Mouse (Mus musculus): ENCODE results near the gene Hnrnpa2b1. TPM values are rescaled to one million over a fixed set of nuclear protein-coding genes. Genes with fewer than 3 reads are reported as not detected.

Hnrnpa2b1 gene
- polyA plus RNA-seq, 1 experiment = 20.9 TPM

GRCm38 (mm10) chr6:51483861-51484260 is 14.2 kb upstream of the Hnrnpa2b1 start:
- TF ChIP-seq POLR2A (IDR thresholded peaks at IDR 0.05; ENCODE audit: low read depth, low read length) = no peak
- TF ChIP-seq CTCF (IDR thresholded peaks at IDR 0.05; ENCODE audit: extremely low read depth, insufficient read length, insufficient replicate concordance, low read depth, low read length) = no peak
- Histone ChIP-seq H3K4me3 (ENCODE audit: low read depth, low read length) (no peak overlapping the region), H3K27me3 (ENCODE audit: control insufficient read depth, insufficient read depth, low read length) (no peaks in the 10 kb centered on the region), H3K4me1 (ENCODE audit: control insufficient read depth, insufficient read depth, insufficient read length, low read length) (no peaks in the 10 kb centered on the region), H3K36me3 (ENCODE audit: control insufficient read depth, insufficient read depth, low read length) (peaks cover 25% of the 10 kb centered on the region), H3K27ac (ENCODE audit: insufficient read depth, low read depth, low read length) (no peak overlapping the region)
- 91% methylated on average over 3 of the region's 3 CpGs for WGBS

GRCm38 (mm10) chr6:51481548-51481947 is 11.9 kb upstream of the Hnrnpa2b1 start:
- Histone ChIP-seq H3K4me3 (ENCODE audit: low read depth, low read length) (no peak overlapping the region), H3K4me1 (ENCODE audit: control insufficient read depth, insufficient read depth, insufficient read length, low read length) (no peaks in the 10 kb centered on the region), H3K27ac (ENCODE audit: insufficient read depth, low read depth, low read length) (no peak overlapping the region), H3K36me3 (ENCODE audit: control insufficient read depth, insufficient read depth, low read length) (peaks cover 32% of the 10 kb centered on the region), H3K27me3 (ENCODE audit: control insufficient read depth, insufficient read depth, low read length) (no peaks in the 10 kb centered on the region)
- TF ChIP-seq CTCF (IDR thresholded peaks at IDR 0.05; ENCODE audit: extremely low read depth, insufficient read length, insufficient replicate concordance, low read depth, low read length) (no peak), POLR2A (IDR thresholded peaks at IDR 0.05; ENCODE audit: low read depth, low read length) (no peak)
- 88% methylated on average over 8 of the region's 8 CpGs for WGBS

- H3K27me3 ChIP-seq (ENCODE audit: control insufficient read depth, insufficient read depth, low read length) = no peaks in the 10 kb centered on the region
- H3K36me3 ChIP-seq (ENCODE audit: control insufficient read depth, insufficient read depth, low read length) = peaks cover 43% of the 10 kb centered on the region
- TF ChIP-seq CTCF (IDR thresholded peaks at IDR 0.05; ENCODE audit: extremely low read depth, insufficient read length, insufficient replicate concordance, low read depth, low read length) (no peak), POLR2A (IDR thresholded peaks at IDR 0.05; ENCODE audit: low read depth, low read length) (no peak)
- H3K4me1 ChIP-seq (ENCODE audit: control insufficient read depth, insufficient read depth, insufficient read length, low read length) = no peaks in the 10 kb centered on the region
- no peak overlapping the region for H3K4me3 ChIP-seq (ENCODE audit: low read depth, low read length)
- 81% methylated on average over 4 of the region's 4 CpGs for WGBS
- no peak overlapping the region for H3K27ac ChIP-seq (ENCODE audit: insufficient read depth, low read depth, low read length)
Measured at GRCm38 (mm10) chr6:51479136-51479731, 9.5 kb upstream of the Hnrnpa2b1 start.

- H3K4me1 ChIP-seq (ENCODE audit: control insufficient read depth, insufficient read depth, insufficient read length, low read length) = no peaks in the 10 kb centered on the region
- no peak overlapping the region for H3K4me3 ChIP-seq (ENCODE audit: low read depth, low read length)
- peaks cover 14% of the 10 kb centered on the region for H3K36me3 ChIP-seq (ENCODE audit: control insufficient read depth, insufficient read depth, low read length)
- TF ChIP-seq POLR2A (IDR thresholded peaks at IDR 0.05; ENCODE audit: low read depth, low read length) (no peak), CTCF (IDR thresholded peaks at IDR 0.05; ENCODE audit: extremely low read depth, insufficient read length, insufficient replicate concordance, low read depth, low read length) (no peak)
- WGBS = 28% methylated on average over 4 of the region's 4 CpGs
- H3K27ac ChIP-seq (ENCODE audit: insufficient read depth, low read depth, low read length) = no peak overlapping the region
- H3K27me3 ChIP-seq (ENCODE audit: control insufficient read depth, insufficient read depth, low read length) = no peaks in the 10 kb centered on the region
Measured at GRCm38 (mm10) chr6:51472213-51472612, 2.5 kb upstream of the Hnrnpa2b1 start.

DNA sequence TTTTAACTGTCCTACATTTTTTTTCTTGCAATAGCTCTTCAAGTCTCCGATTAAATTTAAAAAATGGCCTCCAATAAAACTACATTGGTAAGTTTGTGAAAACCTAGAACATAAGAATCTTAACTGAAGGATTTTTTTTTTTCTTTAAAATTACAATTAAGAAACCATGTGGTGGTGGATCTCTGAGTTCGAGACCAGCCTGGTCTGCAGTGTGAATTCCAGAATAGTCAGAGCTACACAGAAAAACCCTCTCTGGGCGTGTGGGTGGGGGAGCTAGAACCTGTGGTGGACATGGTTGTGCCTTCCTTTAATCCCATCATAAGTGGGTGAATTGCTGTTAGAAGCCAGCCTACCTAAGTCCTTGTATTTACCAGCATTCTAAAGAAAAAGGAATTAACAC is 2.1 kb upstream of the Hnrnpa2b1 start:
- no peak overlapping the region for H3K27ac ChIP-seq (ENCODE audit: insufficient read depth, low read depth, low read length)
- H3K36me3 ChIP-seq (ENCODE audit: control insufficient read depth, insufficient read depth, low read length) = peaks cover 17% of the 10 kb centered on the region
- TF ChIP-seq CTCF (IDR thresholded peaks at IDR 0.05; ENCODE audit: extremely low read depth, insufficient read length, insufficient replicate concordance, low read depth, low read length) = no peak
- TF ChIP-seq POLR2A (IDR thresholded peaks at IDR 0.05; ENCODE audit: low read depth, low read length) = no peak
- H3K27me3 ChIP-seq (ENCODE audit: control insufficient read depth, insufficient read depth, low read length) = no peaks in the 10 kb centered on the region
- 16% methylated on average over 3 of the region's 3 CpGs for WGBS
- H3K4me3 ChIP-seq (ENCODE audit: low read depth, low read length) = no peak overlapping the region
- peaks cover under 1% of the 10 kb centered on the region; the same call in 1 of the 2 replicates for H3K4me1 ChIP-seq (ENCODE audit: control insufficient read depth, insufficient read depth, insufficient read length, low read length)

DNA sequence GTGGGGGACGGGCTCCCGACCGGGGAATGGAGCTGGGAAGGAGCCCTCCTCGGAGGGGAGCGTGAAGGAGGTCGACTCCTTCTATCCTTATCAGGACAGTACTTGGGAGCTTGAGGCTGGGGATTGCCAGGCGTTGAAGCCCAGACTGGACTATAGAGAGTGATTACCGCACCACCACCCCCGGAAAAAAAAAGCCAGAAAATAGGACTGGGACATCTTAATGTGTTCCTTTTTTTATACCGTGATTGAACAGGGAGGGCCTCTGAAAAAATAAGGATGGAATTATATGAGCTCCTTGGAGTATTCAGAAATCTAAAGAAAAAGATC is 1.4 kb upstream of the Hnrnpa2b1 start:
- H3K27me3 ChIP-seq (ENCODE audit: control insufficient read depth, insufficient read depth, low read length) = no peaks in the 10 kb centered on the region
- H3K27ac ChIP-seq (ENCODE audit: insufficient read depth, low read depth, low read length) = peak overlapping the region; percentile 77
- peak overlapping the region; percentile 83 for H3K4me3 ChIP-seq (ENCODE audit: low read depth, low read length)
- WGBS = under 1% methylated on average over 10 of the region's 10 CpGs
- no peak for TF ChIP-seq CTCF (IDR thresholded peaks at IDR 0.05; ENCODE audit: extremely low read depth, insufficient read length, insufficient replicate concordance, low read depth, low read length)
- no peak for TF ChIP-seq POLR2A (IDR thresholded peaks at IDR 0.05; ENCODE audit: low read depth, low read length)
- peaks cover 17% of the 10 kb centered on the region for H3K36me3 ChIP-seq (ENCODE audit: control insufficient read depth, insufficient read depth, low read length)
- H3K4me1 ChIP-seq (ENCODE audit: control insufficient read depth, insufficient read depth, insufficient read length, low read length) = peaks cover 2% of the 10 kb centered on the region; the same call in 1 of the 2 replicates

- under 1% methylated on average over 92 of the region's 99 CpGs for WGBS
- peaks cover 19% of the 10 kb centered on the region for H3K36me3 ChIP-seq (ENCODE audit: control insufficient read depth, insufficient read depth, low read length)
- TF ChIP-seq CTCF (IDR thresholded peaks at IDR 0.05; ENCODE audit: extremely low read depth, insufficient read length, insufficient replicate concordance, low read depth, low read length) (no peak), POLR2A (IDR thresholded peaks at IDR 0.05; ENCODE audit: low read depth, low read length) (no peak; the same call in 1 of the 2 replicates)
- H3K27me3 ChIP-seq (ENCODE audit: control insufficient read depth, insufficient read depth, low read length) = no peaks in the 10 kb centered on the region
- H3K4me1 ChIP-seq (ENCODE audit: control insufficient read depth, insufficient read depth, insufficient read length, low read length) = peaks cover 2% of the 10 kb centered on the region; the same call in 1 of the 2 replicates
- peak within 1 kb of the TSS; percentile 83 for H3K4me3 ChIP-seq (ENCODE audit: low read depth, low read length)
- H3K27ac ChIP-seq (ENCODE audit: insufficient read depth, low read depth, low read length) = peak within 1 kb of the TSS; percentile 96
Measured at GRCm38 (mm10) chr6:51470311-51471178, 851 bp upstream of the Hnrnpa2b1 start, which contains the start of gene Cbx3. Gene Cbx3, plus strand, starts transcription at chr6:51470360.

Measured in small intestine, adult 2 months (tissue).